Mouse (Mus musculus) forebrain, embryonic 13.5 days (tissue): Measurements from ENCODE around the gene Ddx23. TPM values are rescaled to one million over a fixed set of nuclear protein-coding genes. Genes with fewer than 3 reads are reported as not detected.

Experiments used
- ATAC-seq: fragments of 200-750 bp; cut with Nextera tagmentation; 2 replicates; pipeline ENCODE4 v1.8.0; 2017
- H3K27ac ChIP-seq: fragments of 300-500 bp; sonication (generic); 2 replicates; pipeline ENCODE4 v1.5.1; 2015; ENCODE audit warnings: inconsistent platforms, mild to moderate bottlenecking, moderate library complexity
- H3K27me3 ChIP-seq: fragments of 300-500 bp; sonication (generic); 2 replicates; pipeline ENCODE4 v1.6.1; 2015; ENCODE audit warnings: mild to moderate bottlenecking, inconsistent platforms
- H3K36me3 ChIP-seq: fragments of 300-500 bp; sonication (generic); 2 replicates; pipeline ENCODE4 v1.6.1; 2015; ENCODE audit warnings: mild to moderate bottlenecking, inconsistent platforms; ENCODE audit not compliant: poor library complexity, severe bottlenecking
- H3K4me1 ChIP-seq: fragments of 300-500 bp; sonication (generic); 2 replicates; pipeline ENCODE4 v1.6.1; 2015; ENCODE audit warnings: inconsistent platforms
- H3K4me2 ChIP-seq: fragments of 300-500 bp; sonication (generic); 2 replicates; pipeline ENCODE4 v1.6.1; 2015; ENCODE audit warnings: inconsistent platforms, mild to moderate bottlenecking, moderate library complexity
- H3K4me3 ChIP-seq: fragments of 300-500 bp; sonication (generic); 2 replicates; pipeline ENCODE4 v1.5.1; 2015; ENCODE audit warnings: mild to moderate bottlenecking, inconsistent platforms
- H3K9ac ChIP-seq: fragments of 300-500 bp; sonication (generic); 2 replicates; pipeline ENCODE4 v1.6.1; 2015; ENCODE audit warnings: mild to moderate bottlenecking, inconsistent platforms
- H3K9me3 ChIP-seq: fragments of 300-500 bp; sonication (generic); replicated peaks from 2 replicates; pipeline ENCODE4 v1.6.1; 2016; ENCODE audit warnings: inconsistent platforms
- WGBS: fragments of 180-500 bp; shearing (Covaris S2); methylation state at CpG from one replicate; pipeline ENCODE4 v1.1.7; 2015; 5-methylcytosine and 5-hydroxymethylcytosine counted together
- polyA plus RNA-seq: library from polyadenylated mRNA; unstranded; fragments of >200 nt; fragmentation: Nextera tagmentation; extraction: Ambion mirVana; gene quantifications from 2 replicates; pipeline ENCODE4 v1.2.1, GENCODE M21; 2015

Ddx23 gene
- polyA plus RNA-seq, 1 experiment from 2014 or later, result 32.5 TPM

DNA sequence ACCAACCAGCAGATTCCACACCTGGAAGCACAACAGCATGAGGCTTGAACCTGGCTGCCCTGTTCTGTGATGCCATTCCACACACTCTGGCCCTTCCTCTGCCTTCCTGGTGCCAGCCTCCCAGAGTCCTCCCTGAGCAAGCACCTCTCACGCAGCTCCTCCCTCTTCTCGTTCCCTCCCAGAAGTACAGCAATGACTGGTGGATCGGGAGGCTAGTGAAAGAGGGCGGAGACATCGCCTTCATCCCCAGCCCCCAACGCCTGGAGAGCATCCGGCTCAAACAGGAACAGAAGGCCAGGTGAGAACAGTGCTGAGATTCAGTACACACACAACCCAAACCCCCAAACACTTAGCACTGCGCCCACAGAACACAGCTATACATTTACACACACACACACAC lies 22.5 kb downstream of the Ddx23 start:
- no peaks in the 10 kb centered on the region for H3K27me3 ChIP-seq
- no peak overlapping the region for H3K9ac ChIP-seq
- 33% methylated on average over 8 of the region's 8 CpGs for WGBS
- H3K9me3 ChIP-seq, result no peaks in the 10 kb centered on the region
- no peak overlapping the region for H3K4me3 ChIP-seq
- H3K4me2 ChIP-seq, result no peak overlapping the region
- H3K27ac ChIP-seq, result no peak overlapping the region
- ATAC-seq, result no peak
- H3K36me3 ChIP-seq, result peaks cover 62% of the 10 kb centered on the region
- H3K4me1 ChIP-seq, result peaks cover 27% of the 10 kb centered on the region

DNA sequence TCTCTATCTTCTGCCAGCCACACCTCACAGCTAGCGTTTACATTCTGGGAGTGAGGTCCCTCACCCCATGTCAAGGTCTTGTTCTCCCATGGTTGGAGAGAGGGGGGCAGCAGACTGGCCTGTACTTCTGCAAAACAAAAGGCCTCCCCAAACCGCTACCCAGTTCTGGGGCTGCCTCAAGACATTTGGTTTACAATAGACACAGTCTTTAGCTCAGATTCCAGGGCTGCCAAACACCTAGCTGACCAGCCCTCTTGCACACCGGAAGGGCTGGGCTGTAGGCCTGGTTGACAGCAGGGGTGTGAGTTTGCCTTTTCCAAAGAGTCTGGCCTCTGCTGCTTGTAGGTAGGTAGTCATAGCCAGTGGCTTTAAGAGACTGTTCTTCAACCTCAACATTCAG lies 25.5 kb downstream of the Ddx23 start:
- peaks cover 49% of the 10 kb centered on the region for H3K4me1 ChIP-seq
- peak overlapping the region; percentile 88 for H3K4me2 ChIP-seq
- H3K4me3 ChIP-seq, result peak overlapping the region; percentile 72
- no peak for ATAC-seq
- 29% methylated on average over 3 of the region's 3 CpGs for WGBS
- peaks cover 33% of the 10 kb centered on the region for H3K36me3 ChIP-seq
- H3K9ac ChIP-seq, result 0 out of 2 replicates have a peak overlapping the region, but pooled peaks have one; percentile 92
- no peaks in the 10 kb centered on the region for H3K9me3 ChIP-seq
- peaks cover 12% of the 10 kb centered on the region for H3K27me3 ChIP-seq
- H3K27ac ChIP-seq, result no peak overlapping the region

DNA sequence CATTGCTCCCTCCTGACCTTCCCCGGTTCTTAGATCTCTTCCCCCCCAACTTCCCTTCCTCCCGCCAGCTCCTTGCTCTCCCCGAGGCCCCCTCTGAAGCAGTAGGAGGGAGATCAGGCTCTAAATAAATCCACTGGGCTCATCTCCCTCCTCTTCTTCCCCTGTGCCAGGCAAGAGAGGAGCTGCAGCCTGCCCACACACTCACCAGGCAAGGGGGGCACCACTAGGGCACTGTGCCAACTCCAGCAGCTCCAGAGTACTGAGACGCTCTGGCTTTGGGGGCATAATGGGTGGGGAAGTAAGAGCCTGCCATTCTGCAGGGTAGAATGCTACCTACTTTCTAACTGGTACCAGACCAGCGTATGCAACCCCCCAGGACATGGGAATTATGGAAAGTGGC lies 26.2 kb downstream of the Ddx23 start:
- peak overlapping the region; percentile 92 for H3K9ac ChIP-seq
- peak overlapping the region; percentile 72 for H3K4me3 ChIP-seq
- peaks cover 55% of the 10 kb centered on the region for H3K4me1 ChIP-seq
- no peak for ATAC-seq
- H3K36me3 ChIP-seq, result peaks cover 27% of the 10 kb centered on the region
- peaks cover 15% of the 10 kb centered on the region for H3K27me3 ChIP-seq
- H3K9me3 ChIP-seq, result no peaks in the 10 kb centered on the region
- peak overlapping the region; percentile 88 for H3K4me2 ChIP-seq
- H3K27ac ChIP-seq, result no peak overlapping the region
- 25% methylated on average over 5 of the region's 5 CpGs for WGBS

DNA sequence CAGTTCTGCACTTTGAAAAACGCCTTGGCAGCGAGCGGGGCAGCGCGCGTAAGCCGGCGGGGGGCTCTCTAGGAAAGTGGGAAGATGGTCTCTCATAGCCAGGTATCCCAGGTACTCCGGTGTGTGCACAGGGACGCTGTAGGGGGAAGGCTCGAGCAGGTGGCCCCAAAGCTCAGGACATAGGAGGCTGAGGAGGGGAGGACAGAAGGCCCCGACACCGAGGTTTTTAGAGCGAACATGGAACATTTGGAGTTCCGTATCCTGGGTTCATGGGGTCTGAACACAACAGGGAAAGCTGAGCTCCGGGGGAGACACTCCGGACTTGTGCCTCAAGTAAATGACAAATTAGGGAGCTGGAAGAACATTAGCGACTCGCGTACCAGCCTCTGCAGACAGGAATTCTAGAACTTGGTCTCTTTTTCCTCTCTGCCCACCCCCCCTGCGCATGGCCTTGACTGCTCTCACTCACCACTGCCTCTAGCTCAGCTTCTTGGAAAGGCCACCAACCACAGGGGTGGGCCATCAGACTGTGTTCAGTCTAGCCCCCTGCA lies 27.3 kb downstream of the Ddx23 start:
- Histone ChIP-seq H3K36me3 (peaks cover 15% of the 10 kb centered on the region), H3K27me3 (peaks cover 27% of the 10 kb centered on the region), H3K4me3 (peak overlapping the region; percentile 72), H3K9me3 (no peaks in the 10 kb centered on the region), H3K27ac (peak overlapping the region; percentile 97), H3K4me2 (peak overlapping the region; percentile 88), H3K9ac (peak overlapping the region; percentile 92), H3K4me1 (peaks cover 62% of the 10 kb centered on the region)
- WGBS, result 1% methylated on average over 21 of the region's 21 CpGs
- no peak; the same call in 1 of the 2 replicates for ATAC-seq

DNA sequence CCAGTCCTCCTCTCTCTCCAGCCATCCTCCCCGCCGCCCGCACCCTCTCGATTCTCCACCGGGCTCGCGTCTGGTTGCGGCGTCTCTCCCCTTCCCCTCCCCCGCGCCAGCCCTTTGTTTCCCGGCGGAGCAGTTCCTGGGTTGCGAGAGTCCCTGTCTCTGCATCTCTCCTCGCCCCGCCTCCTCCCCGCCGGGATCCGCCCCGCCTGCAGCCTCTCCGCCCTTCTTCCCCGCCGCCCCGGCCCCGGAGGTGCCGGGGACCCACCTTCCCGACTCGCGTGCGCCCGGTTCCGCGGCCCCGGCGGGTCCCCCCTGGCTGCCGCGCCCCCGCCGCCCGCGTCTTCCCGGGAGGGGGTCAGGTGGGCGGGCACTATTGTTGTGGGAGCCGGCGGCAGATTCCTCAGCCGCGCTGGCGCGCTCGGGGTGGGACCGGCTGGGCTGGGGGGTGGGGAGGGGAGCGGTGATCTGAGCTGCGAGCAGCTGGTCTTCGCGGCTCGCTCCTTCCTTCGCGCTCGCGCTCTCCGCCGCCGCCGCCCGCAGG lies 28.1 kb downstream of the Ddx23 start:
- peaks cover 62% of the 10 kb centered on the region for H3K4me1 ChIP-seq
- peaks cover 8% of the 10 kb centered on the region for H3K36me3 ChIP-seq
- peak overlapping the region; percentile 97 for H3K27ac ChIP-seq
- peak overlapping the region; percentile 72 for H3K4me3 ChIP-seq
- H3K9ac ChIP-seq, result peak overlapping the region; percentile 92
- under 1% methylated on average over 61 of the region's 65 CpGs for WGBS
- ATAC-seq, result peak; percentile 79
- peaks cover 34% of the 10 kb centered on the region for H3K27me3 ChIP-seq
- no peaks in the 10 kb centered on the region for H3K9me3 ChIP-seq
- peak overlapping the region; percentile 88 for H3K4me2 ChIP-seq

DNA sequence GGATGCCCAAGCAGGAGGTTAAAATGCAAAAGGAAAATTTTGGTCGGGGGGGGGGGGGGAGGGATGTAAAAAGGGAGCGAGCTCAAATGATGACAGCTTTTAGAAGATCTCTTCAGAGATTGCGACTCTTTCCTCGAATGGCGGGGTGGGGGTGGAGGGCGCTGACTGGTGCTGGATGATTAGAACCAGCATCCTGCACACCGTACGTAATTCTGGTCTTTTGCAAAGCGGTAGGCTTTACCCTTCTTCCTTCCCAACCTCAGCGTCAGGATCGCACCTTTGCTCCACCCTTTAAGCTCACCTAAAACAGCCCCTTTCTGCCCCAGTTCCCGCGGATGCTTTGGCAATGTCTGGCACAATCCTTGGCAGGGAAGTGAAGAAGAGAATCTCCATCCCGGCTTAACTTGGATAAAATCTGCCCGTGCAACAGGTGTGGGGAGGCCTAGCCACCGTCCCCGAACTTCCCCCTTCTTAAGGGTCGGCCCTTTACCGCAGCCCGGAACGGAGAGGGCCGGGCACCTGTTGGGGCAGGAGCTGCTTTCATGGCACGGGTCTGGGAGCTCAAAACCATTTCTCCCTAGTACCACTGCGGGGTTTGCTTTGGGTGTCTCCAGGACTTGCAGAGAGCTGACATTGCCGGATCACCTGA lies 28.7 kb downstream of the Ddx23 start:
- Histone ChIP-seq H3K4me3 (peak overlapping the region; percentile 72), H3K27ac (peak overlapping the region; percentile 97), H3K36me3 (peaks cover 2% of the 10 kb centered on the region; the same call in 1 of the 2 replicates), H3K4me2 (peak overlapping the region; percentile 88), H3K27me3 (peaks cover 41% of the 10 kb centered on the region), H3K9ac (peak overlapping the region; percentile 92), H3K9me3 (no peaks in the 10 kb centered on the region), H3K4me1 (peaks cover 67% of the 10 kb centered on the region)
- no peak; the same call in 1 of the 2 replicates for ATAC-seq
- under 1% methylated on average over 24 of the region's 25 CpGs for WGBS

DNA sequence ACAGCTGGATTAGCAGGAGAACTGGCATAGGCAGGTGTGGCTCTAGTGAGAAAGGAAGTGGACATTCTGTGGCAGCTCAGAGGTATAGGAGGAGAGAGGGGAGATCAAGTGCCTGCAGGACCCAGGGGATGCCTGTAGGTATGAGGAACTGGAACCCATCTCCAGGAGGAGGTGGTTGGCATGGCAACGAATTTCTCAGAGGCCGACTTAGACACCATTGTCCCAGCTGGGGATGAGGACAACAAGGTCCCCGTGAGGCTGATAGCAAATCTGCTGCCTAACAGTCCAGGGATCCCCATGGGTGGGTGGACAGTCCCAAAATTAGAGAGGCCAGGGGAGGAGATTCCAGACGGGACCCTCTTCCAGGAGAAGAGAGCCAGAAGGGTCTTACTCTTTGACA lies 29.8 kb downstream of the Ddx23 start:
- H3K27ac ChIP-seq, result peak overlapping the region; percentile 2; the same call in 1 of the 2 replicates
- 1% methylated on average over 4 of the region's 4 CpGs for WGBS

DNA sequence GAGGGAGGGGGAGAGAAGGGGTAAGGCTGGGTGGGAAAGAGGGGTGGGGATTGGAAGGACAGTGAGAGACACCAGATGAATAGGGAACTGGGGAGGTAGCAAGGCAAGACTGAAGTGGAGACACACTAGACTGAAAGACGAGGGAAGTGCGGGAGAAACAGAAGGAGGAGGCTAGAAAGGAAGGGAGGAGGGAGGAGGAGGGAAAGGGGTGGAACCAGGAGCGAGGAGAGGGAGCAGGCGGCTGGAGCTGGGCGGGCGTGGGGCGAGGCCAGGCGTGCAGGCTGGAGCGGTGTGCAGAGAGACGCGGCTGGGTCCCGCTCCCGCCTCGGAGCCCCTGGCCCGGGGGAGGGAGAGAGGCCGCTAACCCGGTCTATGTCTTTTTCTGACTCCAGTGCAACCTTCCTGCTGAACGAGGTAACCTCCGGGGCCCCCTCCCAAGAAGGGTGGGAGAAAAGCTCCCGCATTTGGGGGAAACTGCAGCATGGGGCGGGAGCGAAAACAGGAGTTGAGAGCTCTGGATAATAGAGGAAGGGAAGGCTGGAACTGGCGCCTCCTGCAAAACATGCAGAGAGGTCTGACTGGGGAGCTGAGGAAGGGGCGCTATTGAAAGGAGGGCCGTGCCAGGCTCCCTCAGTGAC lies 30.5 kb downstream of the Ddx23 start:
- no peaks in the 10 kb centered on the region for H3K9me3 ChIP-seq
- H3K27ac ChIP-seq, result peak overlapping the region; percentile 76
- H3K4me2 ChIP-seq, result peak overlapping the region; percentile 88
- peaks cover 70% of the 10 kb centered on the region for H3K4me1 ChIP-seq
- peak overlapping the region; percentile 72 for H3K4me3 ChIP-seq
- 2% methylated on average over 25 of the region's 25 CpGs for WGBS
- peaks cover 50% of the 10 kb centered on the region for H3K27me3 ChIP-seq
- ATAC-seq, result peak; percentile 52
- H3K36me3 ChIP-seq, result no peaks in the 10 kb centered on the region; the same call in 1 of the 2 replicates
- peak overlapping the region; percentile 92 for H3K9ac ChIP-seq

More for the DNA sequence above, 29.8 kb downstream of the Ddx23 start:
- Histone ChIP-seq H3K4me3 (peak overlapping the region; percentile 72), H3K27me3 (peaks cover 50% of the 10 kb centered on the region), H3K36me3 (no peaks in the 10 kb centered on the region; the same call in 1 of the 2 replicates), H3K4me1 (peaks cover 77% of the 10 kb centered on the region), H3K9me3 (no peaks in the 10 kb centered on the region), H3K4me2 (peak overlapping the region; percentile 88), H3K9ac (peak overlapping the region; percentile 92)
- no peak for ATAC-seq

DNA sequence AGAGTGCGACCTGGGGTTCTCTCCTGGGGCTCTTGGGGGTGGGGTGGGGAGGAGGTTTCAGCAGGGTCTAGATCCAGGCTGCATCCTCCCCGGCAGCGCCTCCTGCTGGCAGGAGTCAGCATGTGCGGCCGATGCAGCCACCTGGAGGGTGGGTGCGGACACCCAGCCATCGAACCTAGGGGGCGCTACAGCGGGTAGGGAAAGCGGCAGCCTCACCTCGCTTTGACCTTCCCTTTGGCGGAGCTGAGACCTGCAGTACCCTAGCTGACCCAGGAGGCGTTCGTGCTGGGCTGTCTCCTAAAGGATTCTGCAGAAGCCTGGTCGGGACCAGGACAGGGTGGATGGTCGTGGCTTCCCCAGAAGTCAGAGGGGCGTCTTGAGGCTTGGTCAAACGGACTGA lies 31.2 kb downstream of the Ddx23 start:
- 0% methylated on average over 18 of the region's 18 CpGs for WGBS
- no peak overlapping the region for H3K27ac ChIP-seq
- H3K9me3 ChIP-seq, result no peaks in the 10 kb centered on the region
- H3K27me3 ChIP-seq, result peaks cover 50% of the 10 kb centered on the region
- H3K4me2 ChIP-seq, result peak overlapping the region; percentile 88
- peak overlapping the region; percentile 72 for H3K4me3 ChIP-seq
- no peaks in the 10 kb centered on the region; the same call in 1 of the 2 replicates for H3K36me3 ChIP-seq
- ATAC-seq, result peak; percentile 2; the same call in 1 of the 2 replicates
- H3K9ac ChIP-seq, result peak overlapping the region; percentile 92
- peaks cover 63% of the 10 kb centered on the region for H3K4me1 ChIP-seq

DNA sequence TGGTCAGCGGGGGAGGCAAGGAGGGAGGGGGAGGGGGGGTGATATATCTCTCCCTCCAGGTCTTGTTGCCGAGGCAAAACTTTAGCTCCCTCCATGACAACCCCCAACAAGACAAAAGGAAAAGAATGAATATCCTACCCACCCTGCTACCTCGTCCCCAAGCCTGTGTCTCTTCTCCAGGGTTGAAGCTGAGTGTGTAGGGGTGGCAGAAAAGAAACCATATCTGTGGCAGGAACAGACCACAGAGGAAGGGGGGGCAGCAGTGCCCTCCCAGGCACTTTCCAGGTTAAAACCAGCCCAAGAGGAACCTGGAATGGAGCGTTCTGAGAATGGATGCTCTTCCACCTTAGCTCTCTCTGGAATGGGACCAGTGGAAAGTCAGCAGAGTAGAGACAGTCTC lies 32.2 kb downstream of the Ddx23 start, which contains the start of gene Cacnb3:
TSS of gene Cacnb3 (plus strand) at position 301 of the 400 bp plus-strand sequence.
- Histone ChIP-seq H3K9ac (peak within 1 kb of the TSS; percentile 92), H3K4me3 (peak within 1 kb of the TSS; percentile 72), H3K27ac (no peak within 1 kb of the TSS), H3K4me2 (peak within 1 kb of the TSS; percentile 88), H3K36me3 (no peaks in the 10 kb centered on the region), H3K27me3 (peaks cover 50% of the 10 kb centered on the region), H3K4me1 (peaks cover 53% of the 10 kb centered on the region), H3K9me3 (no peaks in the 10 kb centered on the region)
- 48% methylated on average over 4 of the region's 4 CpGs for whole genome bisulfite sequencing
- no peak for ATAC-seq

DNA sequence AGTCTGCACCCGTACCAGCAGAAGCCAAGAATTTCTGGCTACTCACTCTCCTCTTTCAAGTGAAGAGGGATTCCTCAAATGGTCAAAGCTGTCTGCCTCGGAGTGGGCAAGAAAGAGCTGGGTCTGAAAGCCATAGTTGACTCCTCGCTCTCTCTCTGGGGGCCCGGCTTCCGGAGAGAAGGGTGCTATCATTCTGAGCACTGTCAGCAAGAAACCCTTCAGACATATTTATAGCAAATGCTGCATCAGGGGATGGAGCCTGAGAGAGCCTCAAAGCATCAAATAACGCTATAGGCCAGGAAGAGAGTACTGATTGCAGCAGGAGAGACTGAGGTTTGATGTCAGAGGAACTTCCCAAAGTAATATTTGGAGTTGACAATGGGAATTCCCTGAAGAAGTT lies 33.2 kb downstream of the Ddx23 start:
- H3K9me3 ChIP-seq, result no peaks in the 10 kb centered on the region
- no peak overlapping the region for H3K27ac ChIP-seq
- no peak overlapping the region for H3K4me3 ChIP-seq
- WGBS, result 62% methylated on average over 6 of the region's 6 CpGs
- no peak overlapping the region for H3K9ac ChIP-seq
- peaks cover 50% of the 10 kb centered on the region for H3K27me3 ChIP-seq
- peaks cover 49% of the 10 kb centered on the region for H3K4me1 ChIP-seq
- H3K36me3 ChIP-seq, result no peaks in the 10 kb centered on the region
- no peak overlapping the region for H3K4me2 ChIP-seq
- ATAC-seq, result no peak
